ENCODE assay signal across 9 mouse cellular contexts in genomic region chr11:116334417-116334782, GRCm38 (mm10). TPM values are rescaled to one million over a fixed set of nuclear protein-coding genes. Genes with fewer than 3 reads are reported as not detected.
A peak's percentile ranks its signal among the peaks of the same experiment; 100 is the strongest.
DNase-seq lines count a peak whose midpoint lies in the region; ATAC-seq and TF ChIP-seq lines count a peak whose summit lies in the region.
"Had no signal": no experiment of that assay in that cellular context is flagged by ENCODE, and none has a peak within 500 bp of the region (broad histone marks: within the 10 kb centered on the region; RNA-seq: fewer than 3 reads in every experiment).

No protein-coding gene starts in this region.

- no peak for TF ChIP-seq POLR2A in bone marrow macrophage, adult 2 months (IDR thresholded peaks at IDR 0.05; ENCODE audit: borderline replicate concordance, low read depth, low read length)

- TF ChIP-seq CTCF in bone marrow macrophage, adult 2 months (IDR thresholded peaks at IDR 0.05; ENCODE audit: low read depth, low read length), result no peak
- TF ChIP-seq CTCF in hindbrain, postnatal 0 days (IDR thresholded peaks at IDR 0.05; ENCODE audit: low read depth), result no peak

- peak overlapping the region; percentile 69 for H3K4me3 ChIP-seq in heart, embryonic 12.5 days
- H3K4me3 ChIP-seq in bone marrow macrophage, adult 2 months (ENCODE audit: insufficient read depth, low read length), result peak overlapping the region; percentile 9; the same call in 1 of the 2 replicates
- H3K4me3 ChIP-seq in hindbrain, postnatal 0 days (ENCODE audit: low read length), result peak overlapping the region; percentile 49
- peak overlapping the region; percentile 51 for H3K4me3 ChIP-seq in midbrain, embryonic 15.5 days

- DNase-seq in heart, adult 11 months, result no peak
- DNase-seq in hindbrain, postnatal 0 days (ENCODE audit: low spot score), result no peak
- DNase-seq in natural killer cell, adult 2 months (ENCODE audit: low spot score in 2 of 2), result no peak
- no peak for DNase-seq in spleen, postnatal 36 days (ENCODE audit: low spot score in 2 of 2)
- DNase-seq in adrenal gland, postnatal 25 days, result no peak

- H3K4me2 ChIP-seq in heart, embryonic 12.5 days, result peak overlapping the region; percentile 99
- H3K4me2 ChIP-seq in hindbrain, postnatal 0 days (ENCODE audit: low read depth, low read length), result peak overlapping the region; percentile 99
- peak overlapping the region; percentile 98 for H3K4me2 ChIP-seq in midbrain, embryonic 15.5 days

- H3K9me3 ChIP-seq in heart, embryonic 12.5 days (replicated peaks), result no peaks in the 10 kb centered on the region
- H3K9me3 ChIP-seq in hindbrain, postnatal 0 days (ENCODE audit: low read length), result no peaks in the 10 kb centered on the region
- H3K9me3 ChIP-seq in midbrain, embryonic 15.5 days, result no peaks in the 10 kb centered on the region

- peaks cover 61% of the 10 kb centered on the region for H3K27me3 ChIP-seq in heart, embryonic 12.5 days (replicated peaks)
- H3K27me3 ChIP-seq in hindbrain, postnatal 0 days (ENCODE audit: insufficient read depth, low read length), result no peaks in the 10 kb centered on the region
- H3K27me3 ChIP-seq in midbrain, embryonic 15.5 days (replicated peaks), result peaks cover 10% of the 10 kb centered on the region

- ATAC-seq in heart, embryonic 12.5 days (ENCODE audit: insufficient number of reproducible peaks, low FRiP score), result no peak
- no peak for ATAC-seq in hindbrain, postnatal 0 days
- ATAC-seq in midbrain, embryonic 15.5 days (replicated peaks), result no peak

- peaks cover 44% of the 10 kb centered on the region for H3K4me1 ChIP-seq in heart, embryonic 12.5 days (replicated peaks)
- H3K4me1 ChIP-seq in bone marrow macrophage, adult 2 months (ENCODE audit: control insufficient read depth, insufficient read depth, low read length), result 0 out of 2 replicates have a peak, but pooled peaks cover 2% of the 10 kb centered on the region
- H3K4me1 ChIP-seq in hindbrain, postnatal 0 days (ENCODE audit: insufficient read depth, low read length), result peaks cover 27% of the 10 kb centered on the region
- H3K4me1 ChIP-seq in midbrain, embryonic 15.5 days, result peaks cover 64% of the 10 kb centered on the region

- 7% methylated on average over 26 of the region's 26 CpGs for WGBS in heart, embryonic 12.5 days
- WGBS in hindbrain, postnatal 0 days, result 6% methylated on average over 26 of the region's 26 CpGs
- WGBS in midbrain, embryonic 15.5 days, result 7% methylated on average over 26 of the region's 26 CpGs

- H3K36me3 ChIP-seq in heart, embryonic 12.5 days, result no peaks in the 10 kb centered on the region
- no peaks in the 10 kb centered on the region for H3K36me3 ChIP-seq in hindbrain, postnatal 0 days (ENCODE audit: insufficient read depth, low read length)
- H3K36me3 ChIP-seq in midbrain, embryonic 15.5 days (replicated peaks), result no peaks in the 10 kb centered on the region

- H3K9ac ChIP-seq in heart, embryonic 12.5 days, result peak overlapping the region; percentile 8; the same call in 1 of the 2 replicates
- 0 out of 2 replicates have a peak overlapping the region, but pooled peaks have one; percentile 22 for H3K9ac ChIP-seq in hindbrain, postnatal 0 days (replicated peaks; ENCODE audit: low read length)
- peak overlapping the region; percentile 24; the same call in 1 of the 2 replicates for H3K9ac ChIP-seq in midbrain, embryonic 15.5 days

- no peak overlapping the region for H3K27ac ChIP-seq in heart, embryonic 12.5 days (ENCODE audit: poor library complexity, severe bottlenecking)
- no peak overlapping the region for H3K27ac ChIP-seq in bone marrow macrophage, adult 2 months (ENCODE audit: insufficient read depth, low read depth, low read length)
- no peak overlapping the region; the same call in 1 of the 2 replicates for H3K27ac ChIP-seq in hindbrain, postnatal 0 days
- H3K27ac ChIP-seq in midbrain, embryonic 15.5 days, result no peak overlapping the region

RNA-seq across cellular contexts. Expression of gene Foxj1, which starts 0.8 kb away (rescaled TPM):
- 0.15 and 0.40 TPM in 2 replicates for polyA plus RNA-seq in heart, embryonic 12.5 days (2016; fragmentation: Nextera tagmentation; extraction: Ambion mirVana)
- not detected in 2 replicates for polyA plus RNA-seq in bone marrow macrophage, adult 2 months (2012; ENCODE audit: insufficient read depth, insufficient read length, missing spikeins)
- total RNA-seq in hindbrain, postnatal 0 days (2014; rRNA removed), result 37.6 and 40.0 TPM in 2 replicates
- polyA plus RNA-seq in hindbrain, postnatal 0 days (2015; fragmentation: Nextera tagmentation; extraction: Ambion mirVana), result 15.5 and 16.6 TPM in 2 replicates
- polyA plus RNA-seq in midbrain, embryonic 15.5 days (2015; fragmentation: Nextera tagmentation; extraction: Ambion mirVana), result 17.4 and 20.4 TPM in 2 replicates
- total RNA-seq in adrenal gland, postnatal 25 days (2021), result 0.15 TPM in 1 of 2 replicates, not detected in the other

RNA-seq across cellular contexts. Expression of gene Exoc7, which starts 27.4 kb away (rescaled TPM):
- 47.8 and 51.3 TPM in 2 replicates for polyA plus RNA-seq in heart, embryonic 12.5 days (2016; fragmentation: Nextera tagmentation; extraction: Ambion mirVana)
- polyA plus RNA-seq in bone marrow macrophage, adult 2 months (2012; ENCODE audit: insufficient read depth, insufficient read length, missing spikeins), result 71.8 and 88.2 TPM in 2 replicates
- 84.6 and 95.3 TPM in 2 replicates for total RNA-seq in hindbrain, postnatal 0 days (2014; rRNA removed)
- polyA plus RNA-seq in hindbrain, postnatal 0 days (2015; fragmentation: Nextera tagmentation; extraction: Ambion mirVana), result 128 TPM in 2 replicates
- 109 and 110 TPM in 2 replicates for polyA plus RNA-seq in midbrain, embryonic 15.5 days (2015; fragmentation: Nextera tagmentation; extraction: Ambion mirVana)
- 53.6 and 77.1 TPM in 2 replicates for total RNA-seq in adrenal gland, postnatal 25 days (2021)

RNA-seq across cellular contexts. Expression of gene Galr2, which starts 53.7 kb away (rescaled TPM):
- polyA plus RNA-seq in heart, embryonic 12.5 days (2016; fragmentation: Nextera tagmentation; extraction: Ambion mirVana), result 0.09 TPM in 1 of 2 replicates, not detected in the other
- polyA plus RNA-seq in bone marrow macrophage, adult 2 months (2012; ENCODE audit: insufficient read depth, insufficient read length, missing spikeins), result 0.41 TPM in 1 of 2 replicates, not detected in the other
- total RNA-seq in hindbrain, postnatal 0 days (2014; rRNA removed), result 0.40 TPM in 1 of 2 replicates, not detected in the other
- polyA plus RNA-seq in hindbrain, postnatal 0 days (2015; fragmentation: Nextera tagmentation; extraction: Ambion mirVana), result 0.34 and 0.44 TPM in 2 replicates
- polyA plus RNA-seq in midbrain, embryonic 15.5 days (2015; fragmentation: Nextera tagmentation; extraction: Ambion mirVana), result 0.45 and 0.57 TPM in 2 replicates
- not detected in 2 replicates for total RNA-seq in adrenal gland, postnatal 25 days (2021)
- total RNA-seq: left cerebral cortex, postnatal 10 days had no signal

Comparison
In these comparisons a context has a peak if more than half of its experiments do, and no peak if none do; other contexts are left out.
1. H3K4me3 ChIP-seq: peak in every context shown above with its lines; median percentile 69 in heart, embryonic 12.5 days; 51 in midbrain, embryonic 15.5 days; 49 in hindbrain, postnatal 0 days; 9 in bone marrow macrophage, adult 2 months.
2. RNA of gene Foxj1, which starts 0.8 kb away (polyA plus RNA-seq): 17.4 to 20.4 TPM in midbrain, embryonic 15.5 days and 15.5 to 16.6 TPM in hindbrain, postnatal 0 days; 0.15 to 0.40 TPM in heart, embryonic 12.5 days and not detected in bone marrow macrophage, adult 2 months; every median in the first group is over 10 times any median in the second.
3. Peak in every context shown above with its lines, with median percentiles within 50 percentile points of each other: H3K4me2 ChIP-seq and H3K9ac ChIP-seq.